Mouse (Mus musculus): ENCODE results near the gene Etfb.

- no peak for TF ChIP-seq POLR2A (IDR thresholded peaks at IDR 0.05; ENCODE audit: extremely low read depth, insufficient read depth, low read length)
- TF ChIP-seq CTCF (IDR thresholded peaks at IDR 0.05; ENCODE audit: extremely low read depth, insufficient read depth, low read length): no peak
These were observed 21.0 kb downstream of the Etfb start for GRCm38 (mm10) chr7:43464864-43465343.
